Mouse (Mus musculus): ENCODE measurements around the gene Lrrc23. TPM values are rescaled to one million over a fixed set of nuclear protein-coding genes. Genes with fewer than 3 reads are reported as not detected.

Gene Lrrc23
- polyA plus RNA-seq, 1 experiment from 2014 or later, result 0.35 TPM

DNA sequence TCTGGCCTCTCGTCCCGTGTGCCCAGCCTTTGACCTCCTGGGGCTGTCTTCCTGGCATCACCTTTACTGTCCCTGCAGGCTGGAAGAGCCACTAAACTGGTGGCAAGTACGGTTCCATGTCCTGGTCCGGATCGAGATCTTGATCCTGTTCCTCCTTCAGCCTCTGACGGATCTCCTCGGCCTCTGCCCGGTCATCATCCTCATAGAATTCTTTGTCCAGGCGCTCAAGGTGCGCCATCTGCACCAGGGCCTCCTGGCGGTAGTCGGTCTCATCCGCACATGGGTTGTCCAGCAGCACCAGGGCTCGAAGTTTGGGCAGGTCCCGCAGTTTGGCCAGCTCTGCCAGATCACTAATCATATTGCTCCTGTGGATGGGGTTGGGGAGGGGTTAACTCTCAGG is 9.0 kb downstream of the Lrrc23 start:
- H3K4me1 ChIP-seq, result peaks cover 27% of the 10 kb centered on the region
- no peak for DNase-seq (ENCODE audit: low spot score)
- no peak overlapping the region for H3K4me3 ChIP-seq
- WGBS, result 83% methylated on average over 15 of the region's 15 CpGs
- H3K27ac ChIP-seq, result no peak overlapping the region
- H3K9me3 ChIP-seq (replicated peaks), result no peaks in the 10 kb centered on the region
- H3K36me3 ChIP-seq, result no peaks in the 10 kb centered on the region
- peaks cover 69% of the 10 kb centered on the region for H3K27me3 ChIP-seq (ENCODE audit: low read depth, poor library complexity, severe bottlenecking)

DNA sequence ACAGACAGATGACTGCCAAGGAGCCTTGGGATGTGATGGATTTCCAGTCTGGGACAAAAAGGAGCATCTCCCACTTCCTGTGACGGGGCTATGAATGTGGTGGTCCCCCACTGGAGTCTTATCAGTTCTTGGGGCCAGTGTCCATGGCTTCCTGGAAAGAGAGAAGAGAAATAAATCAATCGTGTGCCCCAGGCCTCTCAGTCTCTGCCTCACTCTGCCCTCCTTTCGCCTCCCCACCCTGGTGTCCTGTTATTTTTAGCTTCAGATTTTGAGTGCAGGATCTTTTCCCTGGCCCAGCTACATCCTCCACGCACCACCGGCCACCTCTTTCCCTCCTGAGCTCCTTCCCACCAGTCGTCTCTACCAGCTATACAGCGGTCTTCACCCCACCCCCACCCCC is 9.5 kb downstream of the Lrrc23 start:
- no peak for DNase-seq (ENCODE audit: low spot score)
- H3K4me3 ChIP-seq, result peak overlapping the region; percentile 65
- no peaks in the 10 kb centered on the region for H3K9me3 ChIP-seq (replicated peaks)
- peaks cover 27% of the 10 kb centered on the region for H3K4me1 ChIP-seq
- H3K27me3 ChIP-seq (ENCODE audit: low read depth, poor library complexity, severe bottlenecking), result peaks cover 69% of the 10 kb centered on the region
- peak overlapping the region; percentile 76; the same call in 1 of the 2 replicates for H3K27ac ChIP-seq
- no peaks in the 10 kb centered on the region for H3K36me3 ChIP-seq
- WGBS, result 54% methylated on average over 7 of the region's 7 CpGs

DNA sequence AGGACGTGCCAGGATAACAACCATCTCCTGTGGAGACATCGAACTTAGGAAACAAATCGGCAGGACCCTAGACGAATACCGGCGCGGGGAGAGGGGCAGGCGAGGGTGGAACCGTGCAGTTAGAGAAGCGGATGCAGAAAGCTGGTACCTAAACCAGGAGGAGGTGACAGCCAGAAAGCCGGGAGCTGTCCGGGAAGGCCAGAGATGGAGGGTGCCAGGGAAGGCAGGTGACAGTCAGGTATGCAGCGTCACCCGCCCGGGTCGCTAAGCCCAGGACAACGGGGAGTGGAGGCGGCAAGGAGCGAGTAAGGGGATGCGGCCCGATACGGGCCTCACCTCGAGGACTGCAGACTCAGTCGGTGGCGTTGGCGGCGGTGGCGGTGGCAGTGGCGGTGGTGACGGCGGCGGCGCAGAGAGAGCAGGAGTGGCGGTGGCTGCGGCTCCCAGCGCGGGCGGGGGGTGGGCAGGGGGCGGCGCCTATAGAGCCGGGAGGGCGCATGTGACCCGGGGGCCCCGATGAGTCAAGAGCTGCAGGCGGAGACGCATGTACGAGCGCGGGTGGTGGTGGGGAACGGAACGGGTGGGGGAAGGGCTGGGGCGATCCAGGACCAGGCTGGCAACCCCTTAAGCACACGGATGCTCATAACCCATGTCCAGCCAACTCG is 10.3 kb downstream of the Lrrc23 start, which contains the start of gene Eno2:
TSS of gene Eno2 (minus strand) at position 573 of the 665 bp plus-strand sequence.
- H3K4me1 ChIP-seq, result peaks cover 27% of the 10 kb centered on the region
- no peaks in the 10 kb centered on the region for H3K36me3 ChIP-seq
- no peaks in the 10 kb centered on the region for H3K9me3 ChIP-seq (replicated peaks)
- 1% methylated on average over 54 of the region's 54 CpGs for WGBS
- H3K27ac ChIP-seq, result peak within 1 kb of the TSS; percentile 76
- peak within 1 kb of the TSS; percentile 65 for H3K4me3 ChIP-seq
- peaks cover 69% of the 10 kb centered on the region for H3K27me3 ChIP-seq (ENCODE audit: low read depth, poor library complexity, severe bottlenecking)
- DNase-seq (ENCODE audit: low spot score), result peak; percentile 75

DNA sequence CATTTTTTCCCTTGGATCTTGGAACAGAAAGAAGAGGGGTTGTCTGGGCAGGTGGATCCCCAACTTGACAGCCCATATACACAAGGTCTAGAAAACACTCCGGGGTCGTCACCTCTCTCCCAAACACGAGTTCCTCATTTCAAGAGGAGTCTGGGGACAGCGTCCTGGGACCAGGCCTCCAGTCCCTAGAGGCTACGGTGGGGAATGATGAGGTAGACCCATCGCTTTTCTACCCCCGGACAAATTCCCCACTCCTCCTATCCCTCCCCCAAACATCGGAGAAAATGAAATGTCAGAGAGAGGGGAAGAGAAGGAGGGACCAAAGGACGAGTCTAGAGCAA is 10.9 kb downstream of the Lrrc23 start:
- Histone ChIP-seq H3K4me3 (peak overlapping the region; percentile 65), H3K27me3 (ENCODE audit: low read depth, poor library complexity, severe bottlenecking) (peaks cover 69% of the 10 kb centered on the region), H3K27ac (no peak overlapping the region; the same call in 1 of the 2 replicates), H3K36me3 (no peaks in the 10 kb centered on the region), H3K9me3 (replicated peaks) (no peaks in the 10 kb centered on the region), H3K4me1 (peaks cover 29% of the 10 kb centered on the region)
- WGBS, result 4% methylated on average over 9 of the region's 9 CpGs
- no peak for DNase-seq (ENCODE audit: low spot score)

DNA sequence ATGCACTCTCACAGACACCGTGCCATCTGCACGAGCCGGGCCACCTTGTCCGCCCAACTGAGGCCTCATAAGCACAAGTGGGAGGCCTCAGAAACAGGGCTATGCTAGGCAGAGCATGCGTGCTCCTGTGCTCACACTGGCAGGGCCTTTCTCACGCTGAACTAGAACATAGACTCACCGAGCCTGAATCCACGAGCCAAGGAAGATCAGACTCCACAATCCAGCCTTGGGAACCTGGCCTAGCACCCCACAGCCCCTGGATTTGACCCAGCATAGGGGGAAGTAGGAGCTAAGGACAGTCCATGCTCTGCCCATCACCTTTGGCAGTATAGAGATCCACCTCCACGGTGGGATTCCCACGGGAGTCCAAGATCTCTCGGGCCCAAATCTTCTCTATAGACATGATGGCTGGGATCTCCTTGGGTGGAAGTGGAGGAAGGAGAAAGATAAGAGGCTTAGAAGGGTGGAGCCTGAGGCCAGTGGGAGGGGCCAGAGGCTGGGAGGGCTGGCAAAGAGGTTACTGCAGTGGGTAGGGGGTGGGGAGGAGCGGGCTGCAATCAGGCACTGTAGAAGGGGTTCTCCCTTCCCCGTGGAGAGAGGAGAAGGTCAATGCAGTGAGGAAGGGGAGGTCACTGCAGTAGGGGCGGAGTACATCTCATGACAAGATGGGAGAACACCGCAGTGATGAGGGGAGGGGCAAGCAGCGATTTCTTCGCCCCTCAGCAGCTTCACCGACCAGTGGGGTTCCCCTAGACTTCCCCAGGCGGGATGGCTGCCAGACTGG is 11.4 kb downstream of the Lrrc23 start:
- peak overlapping the region; percentile 65 for H3K4me3 ChIP-seq
- WGBS, result 25% methylated on average over 19 of the region's 19 CpGs
- H3K36me3 ChIP-seq, result no peaks in the 10 kb centered on the region
- peaks cover 69% of the 10 kb centered on the region for H3K27me3 ChIP-seq (ENCODE audit: low read depth, poor library complexity, severe bottlenecking)
- H3K27ac ChIP-seq, result no peak overlapping the region
- H3K9me3 ChIP-seq (replicated peaks), result no peaks in the 10 kb centered on the region
- peaks cover 31% of the 10 kb centered on the region for H3K4me1 ChIP-seq
- no peak for DNase-seq (ENCODE audit: low spot score)

DNA sequence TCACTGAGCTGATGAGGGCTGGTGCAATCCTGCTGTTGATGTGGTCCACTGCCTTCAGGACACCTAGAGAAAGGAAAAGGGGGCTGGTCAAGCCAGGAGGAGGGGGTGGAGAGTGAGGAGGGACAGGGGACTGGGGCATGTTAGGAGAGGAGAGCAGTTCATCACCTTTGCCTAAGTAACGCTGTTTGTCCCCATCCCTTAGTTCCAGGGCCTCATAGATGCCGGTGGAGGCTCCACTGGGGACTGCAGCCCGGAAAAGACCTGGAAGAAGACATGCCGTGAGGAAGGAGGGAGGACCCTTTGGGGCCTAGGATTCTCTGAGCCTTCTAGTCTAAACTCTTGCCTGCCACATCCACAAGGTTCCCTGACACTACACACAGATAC is 12.0 kb downstream of the Lrrc23 start:
- DNase-seq (ENCODE audit: low spot score), result no peak
- Histone ChIP-seq H3K27ac (no peak overlapping the region), H3K4me1 (peaks cover 31% of the 10 kb centered on the region), H3K36me3 (no peaks in the 10 kb centered on the region), H3K27me3 (ENCODE audit: low read depth, poor library complexity, severe bottlenecking) (peaks cover 69% of the 10 kb centered on the region), H3K9me3 (replicated peaks) (no peaks in the 10 kb centered on the region), H3K4me3 (0 out of 2 replicates have a peak overlapping the region, but pooled peaks have one; percentile 65)
- WGBS, result 33% methylated on average over 4 of the region's 4 CpGs

DNA sequence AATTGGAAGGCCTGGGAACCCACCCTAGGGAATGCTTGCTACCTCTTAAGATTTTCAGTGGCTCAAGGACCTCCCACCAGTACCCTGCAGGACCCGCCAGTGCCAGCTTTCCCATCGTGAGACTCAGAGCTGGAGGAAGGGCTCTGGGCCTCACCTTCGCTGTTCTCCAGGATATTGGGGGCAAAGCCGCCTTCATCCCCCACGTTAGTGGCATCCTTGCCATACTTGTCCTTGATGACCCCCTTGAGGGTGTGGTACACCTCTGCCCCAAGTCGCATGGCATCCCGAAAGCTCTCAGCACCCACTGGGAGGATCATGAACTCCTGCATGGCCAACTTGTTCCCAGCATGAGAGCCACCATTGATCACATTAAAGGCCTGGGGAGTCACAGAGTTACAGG is 13.6 kb downstream of the Lrrc23 start:
- no peaks in the 10 kb centered on the region for H3K36me3 ChIP-seq
- H3K27ac ChIP-seq, result no peak overlapping the region
- H3K9me3 ChIP-seq (replicated peaks), result no peaks in the 10 kb centered on the region
- 84% methylated on average over 7 of the region's 7 CpGs for WGBS
- DNase-seq (ENCODE audit: low spot score), result no peak
- H3K27me3 ChIP-seq (ENCODE audit: low read depth, poor library complexity, severe bottlenecking), result peaks cover 74% of the 10 kb centered on the region
- peaks cover 31% of the 10 kb centered on the region for H3K4me1 ChIP-seq
- no peak overlapping the region for H3K4me3 ChIP-seq

DNA sequence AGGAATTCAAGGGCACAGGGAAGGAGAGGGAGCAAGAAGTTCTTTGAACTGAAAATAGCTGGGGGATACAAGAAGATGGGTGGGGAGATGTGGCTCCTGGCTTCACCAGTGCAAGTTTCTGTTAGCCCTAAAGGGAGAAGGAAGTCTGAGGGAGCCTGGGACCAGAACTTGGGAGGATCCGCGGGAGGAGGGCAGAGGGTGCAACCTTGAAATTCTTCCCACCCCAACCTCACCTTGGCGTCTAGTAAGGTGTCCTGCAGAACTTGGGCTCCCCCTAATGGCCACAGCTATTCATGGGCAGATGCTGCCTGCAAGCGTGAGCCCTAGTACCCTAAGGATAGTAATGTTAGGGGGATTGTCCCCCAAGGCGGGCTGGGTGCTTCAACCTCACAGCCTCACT is 20.3 kb downstream of the Lrrc23 start:
- Histone ChIP-seq H3K4me3 (peak overlapping the region; percentile 91), H3K4me1 (peaks cover 49% of the 10 kb centered on the region), H3K36me3 (no peaks in the 10 kb centered on the region), H3K27me3 (ENCODE audit: low read depth, poor library complexity, severe bottlenecking) (peaks cover 36% of the 10 kb centered on the region), H3K27ac (peak overlapping the region; percentile 99; the same call in 1 of the 2 replicates), H3K9me3 (replicated peaks) (no peaks in the 10 kb centered on the region)
- WGBS, result 1% methylated on average over 5 of the region's 5 CpGs
- peak; percentile 89 for DNase-seq (ENCODE audit: low spot score)

DNA sequence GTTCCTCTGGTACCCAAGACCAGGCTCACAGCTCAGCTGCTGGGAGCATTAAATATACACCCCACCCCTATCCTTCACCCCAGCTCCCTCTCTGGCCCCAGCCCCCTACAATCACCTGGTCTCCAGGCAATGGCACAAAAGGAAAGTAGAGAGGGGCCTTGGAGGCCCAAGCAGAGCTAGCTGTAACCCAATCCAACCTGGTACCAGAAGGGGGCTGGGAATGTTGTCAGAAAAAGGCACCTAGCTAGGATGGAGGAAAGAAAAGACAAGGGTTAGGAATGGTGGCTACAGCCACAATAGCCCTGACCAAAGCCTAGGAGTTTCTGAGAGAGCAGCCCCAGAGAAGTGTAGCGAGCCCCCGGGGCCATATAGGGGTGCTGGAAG is 20.7 kb downstream of the Lrrc23 start:
- Histone ChIP-seq H3K36me3 (no peaks in the 10 kb centered on the region), H3K4me1 (peaks cover 52% of the 10 kb centered on the region), H3K27me3 (ENCODE audit: low read depth, poor library complexity, severe bottlenecking) (peaks cover 36% of the 10 kb centered on the region), H3K27ac (peak overlapping the region; percentile 99), H3K4me3 (peak overlapping the region; percentile 91), H3K9me3 (replicated peaks) (no peaks in the 10 kb centered on the region)
- DNase-seq (ENCODE audit: low spot score), result no peak
- 69% methylated on average over 2 of the region's 2 CpGs for WGBS

DNA sequence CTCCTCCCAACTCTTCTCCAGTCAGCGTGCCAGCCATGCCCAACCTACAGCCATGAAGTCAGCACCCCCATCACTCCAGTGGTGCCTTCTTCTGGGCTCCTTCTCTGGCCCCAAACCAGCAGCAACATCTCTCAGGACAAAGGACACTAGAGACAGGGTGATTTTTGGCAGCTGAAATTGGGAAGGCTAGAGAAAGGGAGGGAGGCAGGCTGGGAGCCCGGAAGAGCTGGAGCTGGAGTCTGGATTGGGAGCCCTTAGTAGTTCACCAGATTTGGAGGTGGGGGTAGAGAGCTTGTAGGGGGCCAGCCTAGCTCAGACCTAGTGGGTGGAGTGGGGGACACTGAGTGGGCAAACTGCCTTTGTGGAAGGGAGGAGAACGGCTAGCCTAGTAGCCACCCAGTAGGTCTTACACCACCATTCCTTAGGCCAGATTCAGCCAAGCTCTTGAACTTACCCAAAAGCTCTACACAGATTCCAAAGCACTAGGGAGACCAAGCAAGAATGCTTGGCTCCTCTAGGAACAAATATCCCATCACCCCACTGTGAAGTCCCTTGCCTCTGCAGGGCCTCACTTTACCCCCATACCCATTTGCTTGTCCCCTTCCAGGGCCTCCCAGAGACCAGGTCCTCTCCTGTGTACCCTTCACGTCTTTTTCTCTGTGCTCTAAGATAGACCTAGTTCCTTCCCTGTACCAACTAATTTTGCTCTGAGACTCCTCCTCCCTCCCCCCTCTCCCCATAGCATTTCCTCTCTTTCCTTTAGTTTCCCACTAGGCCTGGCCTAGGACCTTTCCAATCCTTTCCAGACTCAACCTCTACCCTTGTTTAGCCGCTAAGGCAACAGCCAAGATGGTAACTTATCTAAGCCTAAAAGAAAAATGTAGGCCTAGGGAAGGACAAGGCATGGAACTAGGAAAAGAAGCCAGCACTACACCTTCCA is 21.3 kb downstream of the Lrrc23 start:
- H3K9me3 ChIP-seq (replicated peaks), result no peaks in the 10 kb centered on the region
- H3K27me3 ChIP-seq (ENCODE audit: low read depth, poor library complexity, severe bottlenecking), result peaks cover 30% of the 10 kb centered on the region
- WGBS, result 47% methylated on average over 5 of the region's 5 CpGs
- peak; percentile 60 for DNase-seq (ENCODE audit: low spot score)
- H3K27ac ChIP-seq, result peak overlapping the region; percentile 99
- H3K4me1 ChIP-seq, result peaks cover 48% of the 10 kb centered on the region
- H3K36me3 ChIP-seq, result peaks cover 3% of the 10 kb centered on the region
- peak overlapping the region; percentile 91 for H3K4me3 ChIP-seq

DNA sequence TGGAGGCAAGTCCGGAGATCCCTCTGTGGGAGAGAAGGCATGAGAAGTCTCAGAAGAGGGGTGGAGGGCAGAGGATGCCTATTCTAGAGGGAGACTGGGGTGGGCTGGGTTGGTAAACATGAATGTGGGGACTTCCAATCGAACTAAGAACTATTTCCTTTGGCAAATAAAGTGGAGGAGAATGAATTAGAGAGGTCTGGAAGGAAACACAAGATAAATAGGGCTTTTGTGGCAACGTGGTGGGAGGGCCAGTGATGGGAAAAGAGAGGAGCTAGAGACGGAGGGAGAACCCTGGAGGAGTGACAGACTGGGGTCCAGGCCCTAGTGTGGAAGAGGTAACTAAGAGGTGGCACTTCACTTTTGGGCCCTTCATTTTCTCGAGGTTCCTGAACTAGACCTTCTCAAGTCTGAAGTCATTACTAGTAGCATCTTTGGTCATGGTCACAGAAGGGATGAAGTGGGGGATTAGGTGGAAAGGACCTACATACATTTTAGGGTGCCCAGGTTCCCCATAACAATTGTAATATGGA is 22.1 kb downstream of the Lrrc23 start:
- DNase-seq (ENCODE audit: low spot score), result no peak
- WGBS, result 12% methylated on average over 5 of the region's 5 CpGs
- H3K27me3 ChIP-seq (ENCODE audit: low read depth, poor library complexity, severe bottlenecking), result peaks cover 22% of the 10 kb centered on the region
- H3K4me3 ChIP-seq, result peak overlapping the region; percentile 91
- H3K9me3 ChIP-seq (replicated peaks), result no peaks in the 10 kb centered on the region
- peak overlapping the region; percentile 99 for H3K27ac ChIP-seq
- peaks cover 48% of the 10 kb centered on the region for H3K4me1 ChIP-seq
- peaks cover 11% of the 10 kb centered on the region for H3K36me3 ChIP-seq

DNA sequence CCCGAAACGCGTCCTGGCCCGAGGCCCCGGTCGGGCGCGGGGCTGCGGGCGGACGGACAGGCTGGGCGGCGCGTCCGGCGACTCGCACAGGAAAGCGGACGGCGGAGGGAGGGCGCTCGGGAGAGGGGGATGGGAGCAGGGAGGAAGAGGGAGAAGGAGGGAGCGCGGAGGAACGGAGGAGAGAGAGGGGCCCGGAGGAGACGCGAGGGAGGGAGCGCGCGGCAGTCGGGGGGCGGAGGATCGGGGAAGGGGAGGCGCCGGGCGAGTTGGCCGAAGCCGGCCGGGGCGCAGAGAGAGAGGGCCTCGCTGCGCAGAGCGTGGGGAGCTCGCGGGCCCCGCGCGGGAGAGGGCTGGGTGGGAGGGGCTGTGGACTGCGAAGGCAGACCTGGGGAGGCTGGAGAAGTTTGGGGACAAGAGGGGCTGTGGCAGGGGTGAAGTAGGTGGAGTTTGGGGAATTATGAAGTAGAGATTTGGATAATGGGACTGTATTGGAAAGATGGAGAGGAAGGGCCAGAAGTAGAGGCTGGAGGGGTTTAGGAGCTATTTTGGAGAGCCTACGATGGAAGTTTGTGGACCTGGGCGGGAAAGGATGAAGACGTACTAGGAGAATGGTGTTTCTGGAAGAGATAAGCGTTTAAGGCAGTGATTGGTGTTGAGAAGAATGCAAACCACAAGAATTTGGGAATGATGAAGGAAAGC is 22.7 kb downstream of the Lrrc23 start:
- peak; percentile 89 for DNase-seq (ENCODE audit: low spot score)
- no peaks in the 10 kb centered on the region for H3K9me3 ChIP-seq (replicated peaks)
- H3K4me1 ChIP-seq, result peaks cover 48% of the 10 kb centered on the region
- H3K27me3 ChIP-seq (ENCODE audit: low read depth, poor library complexity, severe bottlenecking), result peaks cover 20% of the 10 kb centered on the region
- H3K27ac ChIP-seq, result peak overlapping the region; percentile 99
- H3K4me3 ChIP-seq, result peak overlapping the region; percentile 91
- WGBS, result 1% methylated on average over 51 of the region's 54 CpGs
- H3K36me3 ChIP-seq, result peaks cover 16% of the 10 kb centered on the region
